Mouse (Mus musculus): ENCODE measurements around the gene Gm20388. TPM values are rescaled to one million over a fixed set of nuclear protein-coding genes. Genes with fewer than 3 reads are reported as not detected.
"Not testable (repeated sequence)": the region's sequence is repeated elsewhere in the genome, so short reads cannot be mapped to it uniquely, and the experiment has no call there.

Gm20388 gene
- polyA plus RNA-seq, 1 experiment: 59.3 TPM

DNA sequence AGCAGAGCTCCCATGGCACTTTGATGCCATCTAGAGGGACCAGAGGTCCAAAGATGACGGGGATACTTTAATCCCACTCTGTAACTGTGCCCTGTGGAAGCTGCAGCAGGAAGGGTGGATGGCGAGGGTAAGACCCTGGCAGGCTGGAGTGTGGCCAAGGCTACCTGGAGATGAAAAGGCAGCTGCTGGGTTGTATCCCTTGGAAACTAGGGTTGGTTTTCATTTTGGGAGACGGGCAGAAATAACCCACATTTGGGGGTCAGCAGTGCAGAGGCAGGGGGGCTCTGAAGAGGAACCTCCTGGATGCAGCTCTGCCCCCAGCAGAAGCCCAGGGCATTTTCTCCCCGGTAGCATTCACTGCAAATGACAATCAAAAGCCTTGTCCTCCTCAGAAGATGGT lies 3594.6 kb downstream of the Gm20388 start:
- TF ChIP-seq CTCF (IDR thresholded peaks at IDR 0.05; ENCODE audit: borderline replicate concordance, extremely low read depth, insufficient read depth, insufficient read length): no peak
- no peak for TF ChIP-seq POLR2A (IDR thresholded peaks at IDR 0.05; ENCODE audit: borderline replicate concordance, extremely low read depth, insufficient read depth, insufficient read length, poor library complexity, severe bottlenecking)
- DNase-seq (ENCODE audit: low read depth): no peak

DNA sequence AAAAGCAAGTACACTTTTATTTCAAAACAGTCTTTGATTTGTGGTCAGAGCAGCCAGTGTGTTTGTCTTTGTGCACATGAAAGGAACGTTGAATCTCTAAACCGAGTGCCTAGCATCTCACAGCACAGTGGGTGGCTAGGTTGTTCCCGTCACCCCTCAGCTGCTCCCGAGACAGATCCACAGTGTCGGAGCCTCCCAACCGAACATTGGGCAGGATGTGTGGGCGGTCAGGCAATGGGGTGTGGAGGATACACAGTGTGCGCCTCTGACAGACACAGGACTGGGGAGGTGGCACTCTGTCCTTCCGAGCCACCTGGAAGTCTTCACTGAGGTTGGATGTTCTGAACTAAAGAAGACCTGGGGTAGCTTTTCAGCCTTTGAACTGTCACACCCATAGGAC lies 3595.1 kb downstream of the Gm20388 start:
- DNase-seq (ENCODE audit: low read depth): no peak
- TF ChIP-seq CTCF (IDR thresholded peaks at IDR 0.05; ENCODE audit: borderline replicate concordance, extremely low read depth, insufficient read depth, insufficient read length) (no peak), POLR2A (IDR thresholded peaks at IDR 0.05; ENCODE audit: borderline replicate concordance, extremely low read depth, insufficient read depth, insufficient read length, poor library complexity, severe bottlenecking) (no peak)

DNA sequence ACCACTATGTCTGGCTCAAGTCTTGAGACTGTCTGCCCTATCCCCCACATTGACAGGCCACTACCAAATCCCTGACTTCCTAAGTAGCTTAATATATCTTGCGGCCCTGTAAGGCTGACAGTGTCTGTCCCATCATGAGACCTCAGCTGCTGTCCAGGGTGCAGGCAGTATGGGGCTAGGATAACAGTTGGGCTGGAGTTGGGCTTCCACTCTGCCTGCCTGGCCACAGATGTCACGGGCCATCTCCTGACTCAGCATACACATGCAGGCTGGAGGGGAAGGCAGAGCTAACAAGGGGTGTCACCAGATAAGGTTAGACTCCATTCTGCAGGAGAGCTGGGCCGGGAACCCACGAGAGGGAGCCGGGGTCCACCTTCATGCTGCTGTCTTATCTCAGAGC lies 3596.5 kb downstream of the Gm20388 start:
- TF ChIP-seq CTCF (IDR thresholded peaks at IDR 0.05; ENCODE audit: borderline replicate concordance, extremely low read depth, insufficient read depth, insufficient read length): no peak
- no peak for TF ChIP-seq POLR2A (IDR thresholded peaks at IDR 0.05; ENCODE audit: borderline replicate concordance, extremely low read depth, insufficient read depth, insufficient read length, poor library complexity, severe bottlenecking)
- no peak for DNase-seq (ENCODE audit: low read depth)

DNA sequence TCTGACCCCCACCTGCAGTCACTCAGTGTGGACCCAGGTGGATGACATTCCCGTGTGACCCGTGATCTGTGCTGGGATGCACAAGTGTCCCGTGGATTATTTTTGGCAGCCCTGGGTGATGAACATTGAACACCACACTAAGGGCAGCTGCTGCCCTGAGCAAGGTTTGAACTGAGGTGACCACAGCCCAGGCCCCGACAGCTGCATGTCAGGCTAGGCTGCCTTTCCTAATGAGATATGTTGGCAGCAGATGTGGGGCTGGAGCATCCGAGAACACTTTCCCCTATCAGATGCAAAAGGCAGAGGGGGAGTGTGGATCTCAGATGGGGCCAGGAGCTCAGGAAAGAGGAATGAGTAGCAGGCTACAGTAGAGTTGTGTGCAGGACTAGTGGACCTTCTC lies 3600.2 kb downstream of the Gm20388 start:
- TF ChIP-seq CTCF (IDR thresholded peaks at IDR 0.05; ENCODE audit: borderline replicate concordance, extremely low read depth, insufficient read depth, insufficient read length) (no peak), POLR2A (IDR thresholded peaks at IDR 0.05; ENCODE audit: borderline replicate concordance, extremely low read depth, insufficient read depth, insufficient read length, poor library complexity, severe bottlenecking) (no peak)
- no peak for DNase-seq (ENCODE audit: low read depth)

DNA sequence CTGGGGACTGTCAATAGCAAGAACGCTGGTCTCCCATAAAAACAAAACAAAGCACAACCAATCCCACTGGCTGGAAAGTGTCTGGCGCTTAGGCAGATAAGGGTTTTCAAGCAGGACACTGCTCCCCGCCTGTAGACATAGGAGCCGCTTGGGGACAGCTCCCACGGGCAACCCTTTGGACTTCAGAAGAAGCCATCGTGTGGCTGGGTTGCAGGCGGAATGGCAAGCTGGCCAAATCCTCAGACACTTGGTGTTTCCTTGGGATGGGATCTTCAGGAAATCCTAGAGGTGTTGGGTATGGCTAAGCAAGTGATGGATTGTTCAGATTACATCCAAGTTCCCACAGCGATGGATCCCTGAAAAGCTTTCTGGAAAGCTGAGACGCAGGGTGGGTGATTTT lies 3603.5 kb downstream of the Gm20388 start:
- DNase-seq (ENCODE audit: low read depth): peak; percentile 50
- TF ChIP-seq CTCF (IDR thresholded peaks at IDR 0.05; ENCODE audit: borderline replicate concordance, extremely low read depth, insufficient read depth, insufficient read length) (no peak), POLR2A (IDR thresholded peaks at IDR 0.05; ENCODE audit: borderline replicate concordance, extremely low read depth, insufficient read depth, insufficient read length, poor library complexity, severe bottlenecking) (no peak)

DNA sequence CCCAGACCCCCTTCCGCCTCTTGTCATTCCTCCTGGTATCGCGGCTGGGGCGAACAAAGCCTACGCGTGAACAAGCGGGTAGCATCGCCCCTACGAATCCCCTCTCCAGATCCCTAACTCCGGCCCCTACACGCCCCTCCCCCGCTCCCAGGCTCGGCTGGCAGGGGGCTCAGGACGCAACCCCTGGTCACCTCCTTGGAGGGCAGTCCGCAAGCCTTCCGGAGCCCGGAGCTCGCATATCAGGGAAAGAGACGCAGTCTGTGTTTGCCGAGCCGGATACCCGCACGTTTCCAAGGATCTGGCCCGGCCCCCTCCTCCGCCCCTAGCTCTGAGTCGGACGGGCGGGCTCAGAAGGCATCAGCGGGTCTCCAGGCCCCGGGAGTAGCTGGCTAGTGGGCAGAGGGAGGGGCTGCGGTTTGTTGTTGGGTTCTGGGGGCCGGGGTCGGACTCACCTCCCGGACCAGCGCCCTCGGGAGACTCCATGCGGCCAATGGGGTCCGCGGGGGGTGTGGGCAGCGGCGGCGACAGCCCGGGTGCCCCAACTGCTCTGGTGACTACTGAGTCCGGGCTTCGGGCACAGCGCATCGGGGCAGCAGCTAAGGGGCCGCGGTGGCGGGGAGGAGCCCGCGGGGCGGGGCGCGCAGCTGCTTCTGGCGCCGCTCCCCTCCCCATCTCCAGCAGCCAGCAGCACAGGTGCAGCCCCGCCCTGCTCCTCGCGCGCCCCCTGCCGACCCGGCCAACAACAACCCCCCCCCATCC lies 3604.3 kb downstream of the Gm20388 start, which contains the start of gene Dbndd1:
Gene Dbndd1, minus strand, starts transcription at position 683 of the 759 bp plus-strand sequence.
- peak; percentile 56; the same call in 1 of the 2 replicates for TF ChIP-seq POLR2A (IDR thresholded peaks at IDR 0.05; ENCODE audit: borderline replicate concordance, extremely low read depth, insufficient read depth, insufficient read length, poor library complexity, severe bottlenecking)
- no peak for TF ChIP-seq CTCF (IDR thresholded peaks at IDR 0.05; ENCODE audit: borderline replicate concordance, extremely low read depth, insufficient read depth, insufficient read length)
- DNase-seq (ENCODE audit: low read depth): peak; percentile 88

DNA sequence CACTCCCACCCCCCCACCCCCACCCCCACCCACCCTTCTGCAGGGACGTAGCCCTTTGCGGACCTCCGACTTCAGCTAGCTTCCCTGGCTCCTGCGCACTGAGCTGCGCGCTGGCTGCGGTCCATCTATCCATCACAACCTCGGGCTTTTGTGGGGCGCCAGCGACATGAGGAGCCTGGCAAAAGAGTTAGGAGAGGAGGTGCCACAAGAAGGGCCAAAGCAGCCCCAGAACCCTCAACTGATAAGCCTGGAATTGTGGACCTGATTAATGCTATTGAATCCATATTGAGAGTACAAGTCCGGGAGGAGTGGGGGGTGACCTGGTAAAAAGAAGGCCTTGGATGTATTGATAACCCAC lies 3604.9 kb downstream of the Gm20388 start:
- no peak for DNase-seq (ENCODE audit: low read depth)
- TF ChIP-seq POLR2A (IDR thresholded peaks at IDR 0.05; ENCODE audit: borderline replicate concordance, extremely low read depth, insufficient read depth, insufficient read length, poor library complexity, severe bottlenecking) (no peak), CTCF (IDR thresholded peaks at IDR 0.05; ENCODE audit: borderline replicate concordance, extremely low read depth, insufficient read depth, insufficient read length) (no peak)

DNA sequence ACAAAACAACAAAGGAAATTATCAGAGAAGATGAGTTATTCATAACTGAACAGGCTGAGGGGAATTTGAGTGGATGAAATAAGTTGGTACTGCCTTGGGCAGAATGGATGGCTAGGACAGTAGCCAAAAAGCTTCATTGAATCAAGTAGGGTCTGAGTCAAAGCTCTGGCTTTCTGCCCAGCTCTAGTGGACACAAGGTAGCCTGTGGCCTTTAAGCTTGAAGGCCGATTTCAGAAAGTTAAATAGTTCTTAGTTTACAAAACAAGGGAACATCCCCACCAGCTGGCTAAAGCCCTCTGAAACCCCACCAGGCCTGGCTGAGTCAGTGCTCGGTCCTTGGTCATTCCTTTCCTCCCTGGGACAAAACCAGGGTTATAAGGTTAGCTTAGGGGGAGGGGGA lies 3606.0 kb downstream of the Gm20388 start:
- TF ChIP-seq POLR2A (IDR thresholded peaks at IDR 0.05; ENCODE audit: borderline replicate concordance, extremely low read depth, insufficient read depth, insufficient read length, poor library complexity, severe bottlenecking) (no peak), CTCF (IDR thresholded peaks at IDR 0.05; ENCODE audit: borderline replicate concordance, extremely low read depth, insufficient read depth, insufficient read length) (no peak)
- DNase-seq (ENCODE audit: low read depth): no peak

DNA sequence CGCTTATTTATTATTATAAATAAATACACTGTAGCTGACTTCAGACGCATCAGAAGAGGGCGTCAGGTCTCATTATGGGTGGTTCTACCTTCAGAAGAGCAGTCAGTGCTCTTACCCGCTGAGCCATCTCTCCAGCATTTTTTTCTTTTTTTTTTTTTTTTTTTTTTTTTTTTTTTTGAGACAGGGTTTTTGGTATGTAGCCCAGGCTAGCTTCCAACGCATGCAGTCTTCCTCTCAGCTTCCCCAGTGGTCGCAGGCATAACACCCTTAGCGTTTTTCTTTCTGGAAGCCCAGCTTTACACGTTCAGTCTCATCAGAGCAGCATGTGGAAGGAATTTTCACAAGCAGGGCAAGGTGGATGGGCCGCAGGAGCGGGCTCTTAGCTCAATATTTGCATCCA lies 3607.5 kb downstream of the Gm20388 start:
- no peak for DNase-seq (ENCODE audit: low read depth)
- TF ChIP-seq POLR2A (IDR thresholded peaks at IDR 0.05; ENCODE audit: borderline replicate concordance, extremely low read depth, insufficient read depth, insufficient read length, poor library complexity, severe bottlenecking) (no peak), CTCF (IDR thresholded peaks at IDR 0.05; ENCODE audit: borderline replicate concordance, extremely low read depth, insufficient read depth, insufficient read length) (no peak)

DNA sequence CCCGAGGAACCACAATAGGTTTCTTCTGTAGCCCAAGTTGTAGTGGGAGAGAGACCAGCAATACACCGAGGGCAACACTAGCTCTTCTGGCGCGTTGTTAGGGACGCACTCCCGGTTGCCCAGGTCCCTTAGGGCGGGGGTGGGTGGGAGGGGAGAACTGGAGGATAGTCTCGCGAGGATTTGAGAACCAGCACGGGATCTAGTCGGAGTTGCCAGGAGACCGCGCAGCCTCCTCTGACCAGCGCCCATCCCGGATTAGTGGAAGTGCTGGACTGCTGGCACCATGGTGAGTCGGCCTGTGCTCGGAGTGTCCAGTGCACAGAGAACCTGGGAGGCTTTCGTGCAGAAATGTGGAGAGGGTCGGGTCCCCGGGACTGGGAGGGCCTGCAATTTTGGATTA lies 3608.0 kb downstream of the Gm20388 start, which contains the start of gene Gas8:
Gene Gas8, plus strand, starts transcription at position 168 of the 400 bp plus-strand sequence.
- DNase-seq (ENCODE audit: low read depth): peak; percentile 97
- TF ChIP-seq CTCF (IDR thresholded peaks at IDR 0.05; ENCODE audit: borderline replicate concordance, extremely low read depth, insufficient read depth, insufficient read length): peak; percentile 43; the same call in 1 of the 2 replicates
- peak; percentile 39; the same call in 1 of the 2 replicates for TF ChIP-seq POLR2A (IDR thresholded peaks at IDR 0.05; ENCODE audit: borderline replicate concordance, extremely low read depth, insufficient read depth, insufficient read length, poor library complexity, severe bottlenecking)

DNA sequence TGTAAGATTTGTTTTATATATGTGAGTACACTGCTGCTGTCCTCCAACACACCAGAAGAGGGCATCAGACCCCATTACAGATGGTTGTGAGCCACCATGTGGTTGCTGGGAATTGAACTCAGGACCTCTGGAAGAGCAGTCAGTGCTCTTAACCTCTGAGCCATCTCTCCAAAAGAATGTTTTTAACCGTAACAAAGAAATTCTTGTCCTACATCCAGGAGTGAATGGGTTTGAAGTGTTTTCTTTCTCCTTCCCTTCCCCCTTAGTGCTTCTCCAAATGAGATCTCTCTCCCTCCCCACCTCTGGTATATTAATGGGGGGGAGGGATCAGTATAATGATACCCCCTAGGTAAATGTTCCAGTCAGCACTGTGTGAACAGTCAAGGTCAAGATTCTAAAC lies 3609.4 kb downstream of the Gm20388 start:
- DNase-seq (ENCODE audit: low read depth): not testable (repeated sequence)

DNA sequence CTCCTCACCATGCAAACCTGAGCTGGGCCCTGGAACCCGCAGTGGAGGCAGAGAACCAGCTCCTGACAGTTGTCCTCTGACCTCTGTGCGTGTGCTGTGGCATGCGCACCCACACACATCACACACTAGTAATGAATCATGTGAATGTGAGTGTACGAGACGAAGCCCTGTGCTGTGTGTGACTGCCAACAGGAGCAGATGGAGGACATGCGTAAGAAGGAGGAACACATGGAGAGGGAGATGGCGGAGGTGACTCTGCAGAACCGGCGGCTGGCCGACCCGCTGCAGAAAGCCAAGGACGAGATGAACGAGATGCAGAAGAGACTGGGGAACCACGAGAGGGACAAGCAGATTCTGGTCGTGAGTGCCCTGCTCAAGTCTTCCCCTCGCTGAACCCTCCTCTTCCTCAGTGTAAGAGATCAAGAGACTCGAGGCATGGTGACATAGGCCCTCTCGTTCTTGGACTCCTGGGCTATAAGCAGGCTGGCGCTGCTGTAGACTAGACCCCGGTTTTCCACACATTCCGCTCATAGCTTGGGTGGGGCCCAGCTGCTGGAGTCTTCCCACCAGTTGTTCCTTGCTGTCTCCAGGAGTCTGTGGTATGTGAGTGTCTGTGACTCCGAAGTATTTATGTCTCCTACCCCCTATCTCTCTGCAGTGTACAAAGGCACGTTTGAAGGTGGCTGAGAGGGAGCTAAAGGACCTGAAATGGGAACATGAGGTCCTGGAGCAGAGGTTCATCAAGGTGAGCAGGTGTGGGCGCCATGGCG lies 3617.3 kb downstream of the Gm20388 start:
- peak; percentile 18 for DNase-seq (ENCODE audit: low read depth)
- TF ChIP-seq POLR2A (IDR thresholded peaks at IDR 0.05; ENCODE audit: borderline replicate concordance, extremely low read depth, insufficient read depth, insufficient read length, poor library complexity, severe bottlenecking) (no peak), CTCF (IDR thresholded peaks at IDR 0.05; ENCODE audit: borderline replicate concordance, extremely low read depth, insufficient read depth, insufficient read length) (no peak)

All from brain, embryonic 14.5 days (tissue).